Mouse (Mus musculus) spleen, postnatal 14 days (tissue): Measurements from ENCODE around the gene Reep6.

Source experiments
- DNase-seq, 2 experiments: peaks; one replicate each; pipeline ENCODE4 v3.0.0; 2021 to 2022; ENCODE audit warnings: low spot score in 2 of 2

Reep6 gene

GRCm38 (mm10) chr10:80329273-80330081 is at the start of gene Reep6, which contains the start of gene Pcsk4:
TSS of gene Reep6 (plus strand) at chr10:80329953.
TSS of gene Pcsk4 (minus strand) at chr10:80329498.
- DNase-seq = peak; percentile 87 to 88

DNA sequence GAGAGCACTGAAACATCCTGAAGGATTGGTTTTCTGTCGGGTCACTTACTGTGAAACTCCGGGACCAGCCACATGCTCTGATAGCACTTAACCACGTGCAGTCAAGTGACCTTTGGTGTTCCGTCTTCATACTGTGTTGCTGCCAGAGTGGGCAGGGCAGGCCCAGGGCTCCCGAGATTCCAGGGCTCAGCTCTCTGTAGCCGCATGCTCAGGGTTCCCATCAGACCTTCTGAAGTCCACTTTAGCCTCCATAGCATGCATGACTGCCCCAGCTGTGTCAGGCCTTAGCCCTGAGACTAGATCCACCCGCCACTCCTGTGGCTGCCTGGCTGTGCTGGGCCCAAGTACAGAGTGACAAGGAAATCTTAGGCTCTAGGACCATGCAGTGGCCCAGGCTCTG is 48.4 kb upstream of the Reep6 start:
- DNase-seq = no peak

DNA sequence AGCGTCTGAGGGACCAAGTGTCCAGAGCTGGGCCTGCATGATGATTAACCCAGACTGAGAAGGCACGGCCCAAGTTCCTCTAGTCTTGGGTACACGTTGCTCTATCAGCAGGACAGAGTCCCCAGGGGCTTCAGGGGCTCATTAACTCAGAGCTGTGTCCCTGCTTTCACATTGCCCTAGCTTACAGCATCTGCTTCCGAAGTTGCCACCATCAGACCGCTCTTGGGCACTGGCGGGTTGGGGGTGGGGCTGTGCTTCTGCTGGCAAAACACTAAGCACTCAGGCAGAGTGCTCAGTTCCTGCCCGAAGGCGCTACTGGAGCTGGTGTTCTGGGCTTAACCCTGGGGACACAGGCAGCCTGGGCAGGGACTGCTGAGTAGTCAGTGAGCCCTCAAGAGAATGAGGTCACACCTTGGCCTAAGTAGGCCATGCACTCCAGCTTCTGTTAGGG is 47.8 kb upstream of the Reep6 start:
- no peak for DNase-seq

- no peak for DNase-seq
These were observed 47.0 kb upstream of the Reep6 start for GRCm38 (mm10) chr10:80282481-80283441.

DNA sequence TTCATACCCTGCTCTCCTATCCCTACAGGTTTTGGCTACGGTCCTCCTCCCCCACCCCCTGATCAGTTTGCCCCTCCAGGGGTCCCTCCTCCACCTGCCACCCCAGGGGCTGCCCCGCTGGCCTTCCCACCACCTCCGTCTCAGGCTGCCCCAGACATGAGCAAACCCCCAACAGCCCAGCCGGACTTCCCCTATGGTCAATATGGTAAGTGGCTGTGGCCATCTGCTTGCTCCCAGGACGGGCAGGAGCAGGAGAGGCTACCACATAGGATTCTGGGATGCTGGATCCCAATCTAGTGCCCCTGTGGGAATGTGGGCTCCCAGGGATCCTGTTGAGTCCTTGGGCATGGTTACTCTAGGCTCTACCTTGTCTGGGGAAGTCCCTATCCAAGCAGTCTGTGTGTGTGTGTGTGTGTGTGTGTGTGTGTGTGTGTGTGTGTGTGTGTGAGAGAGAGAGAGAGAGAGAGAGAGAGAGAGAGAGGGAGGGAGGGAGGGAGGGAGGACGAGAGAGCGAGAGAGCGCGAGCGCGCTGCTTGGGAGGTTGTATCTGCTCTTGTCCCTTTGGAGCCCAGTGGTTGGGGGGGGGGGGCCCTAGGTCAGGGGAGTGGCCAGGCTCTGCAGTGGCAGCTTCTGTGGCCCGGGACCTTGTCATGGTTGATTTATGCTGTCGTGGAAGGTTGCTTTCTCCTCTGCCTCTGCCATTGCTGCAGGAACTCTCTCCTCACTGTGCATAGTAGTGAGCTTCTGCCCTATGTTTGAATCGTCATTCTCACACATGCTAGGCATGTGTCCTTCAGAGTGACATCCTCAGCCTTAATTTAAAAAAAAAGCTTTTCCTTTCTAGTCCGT is 44.3 kb upstream of the Reep6 start:
- DNase-seq = no peak

- DNase-seq = no peak
These were observed 41.7 kb upstream of the Reep6 start for GRCm38 (mm10) chr10:80288097-80288496.

- DNase-seq = no peak
These were observed 41.1 kb upstream of the Reep6 start for GRCm38 (mm10) chr10:80288657-80289056.

- peak; percentile 87 to 94 for DNase-seq
These were observed 37.3 kb upstream of the Reep6 start, which contains the start of gene Rps15 for GRCm38 (mm10) chr10:80292251-80293146. TSS of gene Rps15 (plus strand) at chr10:80292453.

DNA sequence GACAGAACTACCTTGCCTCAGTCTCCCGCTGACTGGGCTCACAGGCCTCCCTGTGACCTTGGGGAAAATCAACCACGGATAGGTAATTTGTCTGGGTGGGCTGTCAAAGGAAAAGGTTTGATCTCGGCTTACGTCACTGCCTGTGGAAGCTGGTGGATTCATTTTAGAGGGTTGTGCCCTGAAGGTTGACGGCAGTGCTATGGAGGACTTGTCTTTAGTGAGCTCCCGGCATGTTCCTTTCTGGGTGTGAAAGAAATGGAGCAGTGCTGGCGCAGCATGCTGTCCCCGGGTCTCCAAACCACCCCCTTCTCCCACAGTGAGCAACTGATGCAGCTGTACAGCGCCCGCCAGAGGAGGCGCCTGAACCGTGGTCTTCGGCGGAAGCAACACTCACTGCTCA is 36.4 kb upstream of the Reep6 start:
- no peak for DNase-seq

DNA sequence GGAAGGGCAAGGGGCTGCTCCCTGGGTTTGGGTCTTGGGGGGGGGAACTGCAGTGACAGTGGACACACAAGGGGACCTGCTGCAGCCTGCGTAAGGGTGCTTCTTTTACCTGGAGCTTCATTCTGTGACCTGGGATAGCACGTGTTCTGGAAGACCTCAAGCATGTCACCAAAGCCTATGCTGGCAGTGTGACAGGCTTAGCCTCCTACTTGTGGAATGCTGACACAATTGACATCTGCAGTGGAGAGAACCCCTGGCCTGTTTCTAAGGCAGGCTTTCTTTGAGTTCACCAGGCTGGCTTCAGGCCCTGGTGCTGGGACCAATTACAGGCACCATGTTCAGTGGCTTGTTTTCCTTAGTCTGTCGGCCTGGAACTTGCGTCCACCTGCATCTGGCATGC is 35.4 kb upstream of the Reep6 start:
- DNase-seq = no peak

GRCm38 (mm10) chr10:80294788-80295303 is 34.9 kb upstream of the Reep6 start:
- DNase-seq = no peak

DNA sequence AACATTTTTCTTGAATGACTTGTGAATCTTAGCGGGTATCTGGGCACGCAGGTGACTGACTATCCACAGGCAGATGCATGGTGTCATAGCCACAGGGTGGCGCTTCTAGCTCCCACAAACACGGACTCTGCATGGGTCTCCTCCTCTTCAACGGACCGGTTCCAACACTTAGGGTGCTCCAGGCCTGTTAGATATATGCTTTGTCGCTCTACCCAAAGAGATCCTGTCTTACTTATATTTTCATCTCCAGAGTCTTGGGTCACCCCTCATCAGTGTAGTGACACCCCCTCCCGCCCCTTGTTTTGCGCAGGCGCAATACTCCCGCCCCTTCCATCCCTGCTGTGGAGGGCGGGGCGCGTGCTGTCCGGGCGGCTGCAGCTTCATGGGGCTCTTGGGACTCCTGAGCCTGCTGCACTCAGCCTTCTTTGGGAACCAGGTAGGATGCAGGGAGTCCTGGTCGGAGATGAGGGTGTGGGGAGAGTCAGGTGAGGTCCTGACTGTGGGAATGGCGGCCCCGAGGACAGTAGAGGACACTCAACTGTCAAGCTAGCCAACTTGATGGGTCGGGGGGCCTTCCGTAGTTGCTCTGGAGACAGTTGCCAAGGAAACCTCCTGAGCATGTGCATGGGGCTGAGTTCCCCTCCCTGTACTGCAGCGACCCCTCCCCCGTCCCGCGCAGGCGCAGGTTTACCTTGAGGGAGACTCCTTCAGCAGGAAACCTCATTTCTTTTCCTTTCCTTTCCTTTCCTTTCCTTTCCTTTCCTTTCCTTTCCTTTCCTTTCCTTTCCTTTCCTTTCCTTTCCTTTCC is 33.9 kb upstream of the Reep6 start, which contains the start of gene Apc2:
Gene Apc2, plus strand, starts transcription at position 360 of the 808 bp plus-strand sequence.
- peak; percentile 49 to 65 for DNase-seq

GRCm38 (mm10) chr10:80296824-80297223 is 32.9 kb upstream of the Reep6 start:
- no peak for DNase-seq

DNA sequence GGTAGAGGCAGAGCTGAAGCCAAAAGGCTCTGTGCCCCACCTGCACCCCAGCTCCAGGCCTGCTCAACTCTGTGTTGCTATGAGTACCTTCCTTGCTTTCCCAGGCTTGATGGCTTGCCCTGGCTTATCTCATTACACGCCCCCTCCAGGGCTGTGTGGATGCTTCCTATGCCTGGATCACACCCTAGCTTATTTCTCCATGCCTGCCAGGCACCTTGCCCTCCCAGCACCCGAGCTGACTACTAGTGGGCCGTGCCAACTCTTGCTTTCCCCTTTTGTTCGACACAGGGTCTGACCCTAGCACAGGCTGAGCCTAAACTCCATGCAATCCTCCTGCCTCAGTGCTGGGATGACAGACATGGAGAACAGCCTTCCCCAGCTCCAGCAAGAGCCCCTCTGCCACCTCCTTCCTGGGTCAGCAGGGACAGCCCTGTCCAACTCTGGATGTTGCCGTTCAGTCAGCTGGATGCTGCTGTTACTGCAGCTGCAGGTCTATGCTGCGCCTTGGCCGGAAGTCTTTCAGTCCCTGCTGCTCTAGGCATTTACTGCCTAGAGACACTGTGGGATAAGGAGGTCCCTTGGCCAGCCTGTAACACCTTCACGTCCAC is 32.1 kb upstream of the Reep6 start:
- DNase-seq = no peak

- no peak for DNase-seq
These were observed 31.0 kb upstream of the Reep6 start for GRCm38 (mm10) chr10:80298571-80299281.

- no peak for DNase-seq
These were observed 30.5 kb upstream of the Reep6 start for GRCm38 (mm10) chr10:80299301-80299700.

GRCm38 (mm10) chr10:80299824-80300223 is 29.9 kb upstream of the Reep6 start:
- no peak for DNase-seq

- no peak for DNase-seq
These were observed 29.0 kb upstream of the Reep6 start for GRCm38 (mm10) chr10:80300672-80301181.
